Mouse (Mus musculus): Measurements from ENCODE around the gene Olfr1252. TPM values are rescaled to one million over a fixed set of nuclear protein-coding genes. Genes with fewer than 3 reads are reported as not detected.

Gene Olfr1252
- polyA plus RNA-seq (2014; fragmentation: Nextera tagmentation; extraction: Ambion mirVana) = not detected in 2 replicates

DNA sequence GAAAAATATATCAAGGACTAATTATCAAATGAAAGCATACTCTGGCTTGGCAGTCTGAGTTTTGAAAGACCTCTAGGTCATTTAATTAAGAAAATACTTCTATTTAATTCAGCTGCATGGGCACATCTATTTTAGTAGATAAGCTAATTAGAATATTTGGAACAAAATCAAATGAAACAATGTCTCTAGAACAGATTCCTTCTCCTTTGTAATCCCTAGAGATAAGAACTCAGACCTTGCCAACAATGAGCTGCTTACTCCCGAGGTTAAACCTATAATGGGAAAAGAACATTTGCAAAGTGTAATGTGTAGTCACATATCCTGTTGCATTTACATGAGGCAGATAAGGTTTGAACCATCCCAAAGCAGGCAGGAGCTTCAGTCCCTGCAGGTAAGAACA lies at the start of gene Olfr1252:
Gene Olfr1252, minus strand, starts transcription at position 101 of the 400 bp plus-strand sequence.
- H3K9ac ChIP-seq (replicated peaks; ENCODE audit: low read depth, low read length) = no peak within 1 kb of the TSS
- H3K36me3 ChIP-seq (ENCODE audit: control insufficient read depth, insufficient read depth, low read length) = no peaks in the 10 kb centered on the region
- no peaks in the 10 kb centered on the region for H3K4me1 ChIP-seq (ENCODE audit: control insufficient read depth, insufficient read depth, low read length)
- no peaks in the 10 kb centered on the region for H3K27me3 ChIP-seq (ENCODE audit: control insufficient read depth, insufficient read depth, low read length)
- no peak within 1 kb of the TSS for H3K4me2 ChIP-seq (ENCODE audit: low read depth, low read length)
- no peak within 1 kb of the TSS for H3K4me3 ChIP-seq (ENCODE audit: low read depth, low read length)
- ATAC-seq (ENCODE audit: low read depth) = no peak
- H3K27ac ChIP-seq (ENCODE audit: low read depth, low read length) = no peak within 1 kb of the TSS
- no peaks in the 10 kb centered on the region for H3K9me3 ChIP-seq (ENCODE audit: control insufficient read depth, low read length)
- 63% methylated on average over 1 of the region's 1 CpGs for WGBS

- Histone ChIP-seq H3K27me3 (ENCODE audit: control insufficient read depth, insufficient read depth, low read length) (no peaks in the 10 kb centered on the region), H3K36me3 (ENCODE audit: control insufficient read depth, insufficient read depth, low read length) (no peaks in the 10 kb centered on the region), H3K4me3 (ENCODE audit: low read depth, low read length) (no peak within 1 kb of the TSS), H3K9me3 (ENCODE audit: control insufficient read depth, low read length) (no peaks in the 10 kb centered on the region), H3K27ac (ENCODE audit: low read depth, low read length) (no peak within 1 kb of the TSS), H3K9ac (replicated peaks; ENCODE audit: low read depth, low read length) (no peak within 1 kb of the TSS), H3K4me1 (ENCODE audit: control insufficient read depth, insufficient read depth, low read length) (no peaks in the 10 kb centered on the region), H3K4me2 (ENCODE audit: low read depth, low read length) (no peak within 1 kb of the TSS)
- 94% methylated on average over 1 of the region's 1 CpGs for WGBS
- ATAC-seq (ENCODE audit: low read depth) = no peak
These were observed 32.2 kb upstream of the Olfr1252 start, which contains the start of gene Olfr1253 for GRCm38 (mm10) chr2:89756990-89757389. Gene Olfr1253 (minus strand): TSS chr2:89757090.

GRCm38 (mm10) chr2:89691980-89692379 lies 32.8 kb downstream of the Olfr1252 start:
- Histone ChIP-seq H3K27ac (ENCODE audit: low read depth, low read length) (no peak overlapping the region), H3K4me1 (ENCODE audit: control insufficient read depth, insufficient read depth, low read length) (no peaks in the 10 kb centered on the region), H3K36me3 (ENCODE audit: control insufficient read depth, insufficient read depth, low read length) (no peaks in the 10 kb centered on the region), H3K4me3 (ENCODE audit: low read depth, low read length) (no peak overlapping the region), H3K9ac (replicated peaks; ENCODE audit: low read depth, low read length) (no peak overlapping the region), H3K27me3 (ENCODE audit: control insufficient read depth, insufficient read depth, low read length) (no peaks in the 10 kb centered on the region), H3K4me2 (ENCODE audit: low read depth, low read length) (no peak overlapping the region), H3K9me3 (ENCODE audit: control insufficient read depth, low read length) (no peaks in the 10 kb centered on the region)
- no peak for ATAC-seq (ENCODE audit: low read depth)
- WGBS = 91% methylated on average over 6 of the region's 6 CpGs

- no peak within 1 kb of the TSS for H3K27ac ChIP-seq (ENCODE audit: low read depth, low read length)
- no peaks in the 10 kb centered on the region for H3K36me3 ChIP-seq (ENCODE audit: control insufficient read depth, insufficient read depth, low read length)
- no peak within 1 kb of the TSS for H3K9ac ChIP-seq (replicated peaks; ENCODE audit: low read depth, low read length)
- H3K4me1 ChIP-seq (ENCODE audit: control insufficient read depth, insufficient read depth, low read length) = no peaks in the 10 kb centered on the region
- no peaks in the 10 kb centered on the region for H3K27me3 ChIP-seq (ENCODE audit: control insufficient read depth, insufficient read depth, low read length)
- no peak within 1 kb of the TSS for H3K4me2 ChIP-seq (ENCODE audit: low read depth, low read length)
- no peaks in the 10 kb centered on the region for H3K9me3 ChIP-seq (ENCODE audit: control insufficient read depth, low read length)
- no peak for ATAC-seq (ENCODE audit: low read depth)
- H3K4me3 ChIP-seq (ENCODE audit: low read depth, low read length) = no peak within 1 kb of the TSS
These were observed 53.0 kb downstream of the Olfr1252 start, which contains the start of gene Olfr1251 for GRCm38 (mm10) chr2:89671836-89672235. Gene Olfr1251 (minus strand): TSS chr2:89671936.

Other genes starting within 250 kb of the Olfr1252 start
- not detected in 2 replicates for gene Olfr1241, start 237.9 kb downstream of the Olfr1252 start, polyA plus RNA-seq (2014; fragmentation: Nextera tagmentation; extraction: Ambion mirVana)
- gene Olfr1242, start 226.7 kb downstream of the Olfr1252 start, polyA plus RNA-seq (2014; fragmentation: Nextera tagmentation; extraction: Ambion mirVana) = not detected in 2 replicates
- gene Olfr1243, start 193.5 kb downstream of the Olfr1252 start, polyA plus RNA-seq (2014; fragmentation: Nextera tagmentation; extraction: Ambion mirVana) = not detected in 2 replicates
- not detected in 2 replicates for gene Olfr1245, start 146.6 kb downstream of the Olfr1252 start, polyA plus RNA-seq (2014; fragmentation: Nextera tagmentation; extraction: Ambion mirVana)
- not detected in 2 replicates for gene Olfr1246, start 131.9 kb downstream of the Olfr1252 start, polyA plus RNA-seq (2014; fragmentation: Nextera tagmentation; extraction: Ambion mirVana)
- gene Olfr1247, start 110.9 kb downstream of the Olfr1252 start, polyA plus RNA-seq (2014; fragmentation: Nextera tagmentation; extraction: Ambion mirVana) = not detected in 2 replicates
- not detected in 2 replicates for gene Olfr1248, start 106.8 kb downstream of the Olfr1252 start, polyA plus RNA-seq (2014; fragmentation: Nextera tagmentation; extraction: Ambion mirVana)
- gene Olfr1249, start 90.0 kb downstream of the Olfr1252 start, polyA plus RNA-seq (2014; fragmentation: Nextera tagmentation; extraction: Ambion mirVana) = not detected in 2 replicates
- not detected in 2 replicates for gene Olfr1250, start 63.5 kb downstream of the Olfr1252 start, polyA plus RNA-seq (2014; fragmentation: Nextera tagmentation; extraction: Ambion mirVana)
- gene Olfr1251, start 53.1 kb downstream of the Olfr1252 start, polyA plus RNA-seq (2014; fragmentation: Nextera tagmentation; extraction: Ambion mirVana) = not detected in 2 replicates
- not detected in 2 replicates for gene Olfr1253, start 32.1 kb upstream of the Olfr1252 start, polyA plus RNA-seq (2014; fragmentation: Nextera tagmentation; extraction: Ambion mirVana)
- not detected in 2 replicates for gene Olfr1254, start 68.6 kb upstream of the Olfr1252 start, polyA plus RNA-seq (2014; fragmentation: Nextera tagmentation; extraction: Ambion mirVana)
- not detected in 2 replicates for gene Olfr1255, start 87.0 kb upstream of the Olfr1252 start, polyA plus RNA-seq (2014; fragmentation: Nextera tagmentation; extraction: Ambion mirVana)
- not detected in 2 replicates for gene Olfr1256, start 116.5 kb upstream of the Olfr1252 start, polyA plus RNA-seq (2014; fragmentation: Nextera tagmentation; extraction: Ambion mirVana)
- not detected in 2 replicates for gene Olfr48, start 123.2 kb upstream of the Olfr1252 start, polyA plus RNA-seq (2014; fragmentation: Nextera tagmentation; extraction: Ambion mirVana)
- not detected in 2 replicates for gene Olfr1257, start 153.4 kb upstream of the Olfr1252 start, polyA plus RNA-seq (2014; fragmentation: Nextera tagmentation; extraction: Ambion mirVana)
- gene Olfr1258, start 202.3 kb upstream of the Olfr1252 start, polyA plus RNA-seq (2014; fragmentation: Nextera tagmentation; extraction: Ambion mirVana) = not detected in 2 replicates
- not detected in 2 replicates for gene Olfr1259, start 223.7 kb upstream of the Olfr1252 start, polyA plus RNA-seq (2014; fragmentation: Nextera tagmentation; extraction: Ambion mirVana)
- 0.47 TPM in 1 of 2 replicates, not detected in the other for gene Olfr1260, start 249.3 kb upstream of the Olfr1252 start, polyA plus RNA-seq (2014; fragmentation: Nextera tagmentation; extraction: Ambion mirVana)

Measured in neural tube, embryonic 14.5 days (tissue).